Mouse (Mus musculus): Measurements from ENCODE around the gene Lrg1.

GRCm38 (mm10) chr17:56102927-56103326 is 18.9 kb downstream of the Lrg1 start:
- TF ChIP-seq MXI1 (IDR thresholded peaks at IDR 0.05; ENCODE audit: low read depth, low read length) = no peak
- TF ChIP-seq POLR2A (IDR thresholded peaks at IDR 0.05; ENCODE audit: control insufficient read depth in 1 of 2, insufficient read depth in 1 of 2, low read depth in 1 of 2, low read length in 2 of 2, poor library complexity in 1 of 2) = no peak
- TF ChIP-seq TCF12 (IDR thresholded peaks at IDR 0.05; ENCODE audit: low read depth, low read length) = no peak
- no peak for TF ChIP-seq EP300 (IDR thresholded peaks at IDR 0.05; ENCODE audit: low read depth in 1 of 2, low read length in 2 of 2)
- no peak for TF ChIP-seq POLR2AphosphoS2 (IDR thresholded peaks at IDR 0.05; ENCODE audit: low read length)
- no peak for TF ChIP-seq MAFK (IDR thresholded peaks at IDR 0.05; ENCODE audit: borderline replicate concordance, low read depth, low read length)
- TF ChIP-seq KAT2A (conservative IDR thresholded peaks at IDR 0.05; ENCODE audit: low read depth, low read length) = no peak
- no peak for TF ChIP-seq CTCF (IDR thresholded peaks at IDR 0.05 in 2 of 3, conservative IDR thresholded peaks at IDR 0.05 in 1 of 3; ENCODE audit: control insufficient read depth in 1 of 3, insufficient read depth in 1 of 3, low read depth in 2 of 3, low read length in 3 of 3, poor library complexity in 1 of 3, severe bottlenecking in 1 of 3)
- TF ChIP-seq ZNF384 (IDR thresholded peaks at IDR 0.05; ENCODE audit: low read depth, low read length) = no peak
- TF ChIP-seq POLR2AphosphoS5 (IDR thresholded peaks at IDR 0.05; ENCODE audit: borderline replicate concordance, low read depth, low read length) = no peak
- no peak for TF ChIP-seq MAZ (IDR thresholded peaks at IDR 0.05; ENCODE audit: low read depth, low read length)
